Comparison of ENCODE assay signal across 10 mouse cellular contexts in the genomic region with DNA sequence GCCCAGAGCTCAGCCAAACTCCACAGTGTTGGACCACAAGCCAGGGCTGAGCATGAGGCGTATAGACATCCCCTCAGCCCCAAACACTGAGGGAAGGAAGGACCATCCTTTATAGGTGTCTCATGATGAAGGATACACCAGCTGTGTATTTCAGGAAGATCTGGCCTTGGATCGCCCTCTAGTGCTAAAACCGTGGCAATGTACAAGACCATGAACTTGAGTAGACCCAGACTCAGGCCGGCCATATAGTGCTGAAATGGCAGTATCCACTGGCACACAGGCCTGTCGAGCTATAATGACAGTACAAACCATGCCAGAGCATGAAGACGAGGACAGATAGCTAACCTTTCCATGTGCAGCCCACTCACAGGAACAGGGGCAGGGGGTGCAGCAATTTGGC. TPM values are rescaled to one million over a fixed set of nuclear protein-coding genes. Genes with fewer than 3 reads are reported as not detected.
DNase-seq lines count a peak whose midpoint lies in the region; ATAC-seq and TF ChIP-seq lines count a peak whose summit lies in the region.
"Had no signal": no experiment of that assay in that cellular context is flagged by ENCODE, and none has a peak within 500 bp of the region (broad histone marks: within the 10 kb centered on the region; RNA-seq: fewer than 3 reads in every experiment).

No protein-coding gene starts in this region.

- H3K36me3 ChIP-seq in hindbrain, embryonic 11.5 days (ENCODE audit: control insufficient read depth, insufficient read depth, low read length): no peaks in the 10 kb centered on the region
- H3K36me3 ChIP-seq in hindbrain, embryonic 12.5 days: peaks cover 8% of the 10 kb centered on the region
- H3K36me3 ChIP-seq in liver, embryonic 14.5 days (replicated peaks; ENCODE audit: control insufficient read depth, insufficient read depth, low read depth): no peaks in the 10 kb centered on the region

- ATAC-seq in hindbrain, embryonic 11.5 days (ENCODE audit: low FRiP score): peak; percentile 22; the same call in 1 of the 2 replicates
- ATAC-seq in hindbrain, embryonic 12.5 days (ENCODE audit: low FRiP score): no peak
- ATAC-seq in CD4-positive, CD25-positive, alpha-beta regulatory T cell, adult 4 months: peak; percentile 57
- ATAC-seq in liver, embryonic 14.5 days (ENCODE audit: insufficient read depth): 0 out of 2 replicates have a peak, but pooled peaks have one; percentile 22

- no peak overlapping the region for H3K4me2 ChIP-seq in hindbrain, embryonic 11.5 days (replicated peaks; ENCODE audit: low read depth, low read length)
- no peak overlapping the region for H3K4me2 ChIP-seq in hindbrain, embryonic 12.5 days (replicated peaks)
- H3K4me2 ChIP-seq in liver, embryonic 14.5 days (ENCODE audit: low read depth): no peak overlapping the region
- H3K4me2 ChIP-seq: hindbrain, embryonic 15.5 days had no signal

- TF ChIP-seq EP300 in liver, embryonic 14.5 days (IDR thresholded peaks at IDR 0.05; ENCODE audit: low read depth): no peak

- H3K9ac ChIP-seq in hindbrain, embryonic 11.5 days (ENCODE audit: low read depth, low read length): no peak overlapping the region
- no peak overlapping the region for H3K9ac ChIP-seq in hindbrain, embryonic 12.5 days
- H3K9ac ChIP-seq in liver, embryonic 14.5 days (replicated peaks): no peak overlapping the region
- H3K9ac ChIP-seq: hindbrain, embryonic 15.5 days had no signal

- H3K4me3 ChIP-seq in hindbrain, embryonic 11.5 days (ENCODE audit: low read depth, low read length): no peak overlapping the region
- no peak overlapping the region for H3K4me3 ChIP-seq in hindbrain, embryonic 12.5 days
- no peak overlapping the region for H3K4me3 ChIP-seq in bone marrow, adult 2 months (replicated peaks; ENCODE audit: control insufficient read depth, low read depth, low read length)
- no peak overlapping the region for H3K4me3 ChIP-seq in liver, embryonic 14.5 days (ENCODE audit: insufficient read depth in 1 of 2, low read depth in 2 of 2, low read length in 2 of 2)
- H3K4me3 ChIP-seq: hindbrain, embryonic 15.5 days; myocyte had no signal

- DNase-seq in hindbrain, embryonic 11.5 days (ENCODE audit: low spot score): peak; percentile 39
- no peak for DNase-seq in liver, embryonic 14.5 days (ENCODE audit: low read depth in 3 of 3, low spot score in 3 of 3)
- DNase-seq in layer of hippocampus, adult 9-10 months (ENCODE audit: low spot score): no peak
- no peak for DNase-seq in right cerebral cortex, adult 2 months (ENCODE audit: low spot score in 2 of 2)
- no peak for DNase-seq in spleen, postnatal 4 days (ENCODE audit: low spot score in 2 of 2)

- 89% methylated on average over 6 of the region's 6 CpGs for WGBS in hindbrain, embryonic 11.5 days
- 77% methylated on average over 6 of the region's 6 CpGs for WGBS in hindbrain, embryonic 12.5 days
- 52% methylated on average over 6 of the region's 6 CpGs for WGBS in bone marrow, adult 2 months
- 45% methylated on average over 6 of the region's 6 CpGs for WGBS in liver, embryonic 14.5 days (ENCODE audit: insufficient replicate concordance)

- no peaks in the 10 kb centered on the region for H3K9me3 ChIP-seq in hindbrain, embryonic 11.5 days (ENCODE audit: control insufficient read depth, low read length)
- H3K9me3 ChIP-seq in hindbrain, embryonic 12.5 days (replicated peaks): no peaks in the 10 kb centered on the region
- no peaks in the 10 kb centered on the region for H3K9me3 ChIP-seq in liver, embryonic 14.5 days (ENCODE audit: control insufficient read depth, low read length)
- H3K9me3 ChIP-seq: hindbrain, embryonic 15.5 days had no signal

- TF ChIP-seq POLR2A in bone marrow, adult 2 months (IDR thresholded peaks at IDR 0.05; ENCODE audit: borderline replicate concordance, control insufficient read depth, low read depth, low read length): no peak

- peak; percentile 27; the same call in 1 of the 2 replicates for TF ChIP-seq CTCF in bone marrow, adult 2 months (IDR thresholded peaks at IDR 0.05; ENCODE audit: control insufficient read depth, insufficient read depth, low read length)
- TF ChIP-seq CTCF in liver, embryonic 14.5 days (IDR thresholded peaks at IDR 0.05; ENCODE audit: low read depth): peak; percentile 70

- H3K4me1 ChIP-seq in hindbrain, embryonic 11.5 days (replicated peaks; ENCODE audit: control insufficient read depth, insufficient read depth, low read length): no peaks in the 10 kb centered on the region
- peaks cover 20% of the 10 kb centered on the region for H3K4me1 ChIP-seq in hindbrain, embryonic 12.5 days
- no peaks in the 10 kb centered on the region for H3K4me1 ChIP-seq in bone marrow, adult 2 months (ENCODE audit: control insufficient read depth, insufficient read depth, low read length)
- peaks cover 0 to 3% of the 10 kb centered on the region in 2 experiments; a peak in 1 of 4 replicates for H3K4me1 ChIP-seq in liver, embryonic 14.5 days (replicated peaks; ENCODE audit: control insufficient read depth in 2 of 2, insufficient read depth in 2 of 2, low read length in 1 of 2)

- no peak overlapping the region for H3K27ac ChIP-seq in hindbrain, embryonic 11.5 days (ENCODE audit: low read depth, low read length)
- no peak overlapping the region for H3K27ac ChIP-seq in hindbrain, embryonic 12.5 days
- H3K27ac ChIP-seq in bone marrow, adult 2 months (ENCODE audit: control insufficient read depth, insufficient read depth, low read depth, low read length, poor library complexity): no peak overlapping the region
- H3K27ac ChIP-seq in liver, embryonic 14.5 days: no peak overlapping the region
- H3K27ac ChIP-seq: hindbrain, embryonic 15.5 days had no signal

- no peaks in the 10 kb centered on the region for H3K27me3 ChIP-seq in hindbrain, embryonic 11.5 days (ENCODE audit: control insufficient read depth, insufficient read depth, low read length)
- no peaks in the 10 kb centered on the region for H3K27me3 ChIP-seq in hindbrain, embryonic 12.5 days
- no peaks in the 10 kb centered on the region for H3K27me3 ChIP-seq in liver, embryonic 14.5 days (ENCODE audit: control insufficient read depth, insufficient read depth, low read length)
- H3K27me3 ChIP-seq: hindbrain, embryonic 15.5 days had no signal

RNA-seq across cellular contexts. Expression of gene Gpr19, which starts 21.6 kb away (rescaled TPM):
- 27.7 and 29.4 TPM in 2 replicates for polyA plus RNA-seq in hindbrain, embryonic 11.5 days (2014; fragmentation: Nextera tagmentation; extraction: Ambion mirVana)
- 31.3 and 31.8 TPM in 2 replicates for polyA plus RNA-seq in hindbrain, embryonic 12.5 days (2016; fragmentation: Nextera tagmentation; extraction: Ambion mirVana)
- 10 to 100 TPM in 1 of 2 experiments, 1 to 10 TPM in 1; 7.7 to 12.1 TPM for polyA plus RNA-seq in CD4-positive, CD25-positive, alpha-beta regulatory T cell, adult 4 months (2017; shearing (Covaris generic))
- 6.9 and 16.6 TPM in 2 replicates for polyA plus RNA-seq in bone marrow, adult 2 months (2011; ENCODE audit: insufficient read depth, insufficient read length, low replicate concordance, missing spikeins)
- polyA plus RNA-seq in liver, embryonic 14.5 days (2012; rRNA removed): 4.4 and 4.7 TPM in 2 replicates
- 4.4 and 4.9 TPM in 2 replicates for polyA plus RNA-seq in liver, embryonic 14.5 days (2014; fragmentation: Nextera tagmentation; extraction: Ambion mirVana)

RNA-seq across cellular contexts. Expression of gene Cdkn1b, which starts 43.4 kb away (rescaled TPM):
- 23.9 and 24.1 TPM in 2 replicates for polyA plus RNA-seq in hindbrain, embryonic 11.5 days (2014; fragmentation: Nextera tagmentation; extraction: Ambion mirVana)
- polyA plus RNA-seq in hindbrain, embryonic 12.5 days (2016; fragmentation: Nextera tagmentation; extraction: Ambion mirVana): 24.9 and 25.7 TPM in 2 replicates
- polyA plus RNA-seq in CD4-positive, CD25-positive, alpha-beta regulatory T cell, adult 4 months (2017; shearing (Covaris generic)): 100 to 1,000 TPM in 1 of 2 experiments, 10 to 100 TPM in 1; 69.7 to 113 TPM
- polyA plus RNA-seq in bone marrow, adult 2 months (2011; ENCODE audit: insufficient read depth, insufficient read length, low replicate concordance, missing spikeins): 40.0 and 47.4 TPM in 2 replicates
- 8.4 and 12.2 TPM in 2 replicates for polyA plus RNA-seq in liver, embryonic 14.5 days (2012; rRNA removed)
- polyA plus RNA-seq in liver, embryonic 14.5 days (2014; fragmentation: Nextera tagmentation; extraction: Ambion mirVana): 11.7 and 12.6 TPM in 2 replicates

RNA-seq across cellular contexts. Expression of gene Crebl2, which starts 46.8 kb away (rescaled TPM):
- polyA plus RNA-seq in hindbrain, embryonic 11.5 days (2014; fragmentation: Nextera tagmentation; extraction: Ambion mirVana): 1.3 and 1.4 TPM in 2 replicates
- polyA plus RNA-seq in hindbrain, embryonic 12.5 days (2016; fragmentation: Nextera tagmentation; extraction: Ambion mirVana): 2.8 and 3.0 TPM in 2 replicates
- polyA plus RNA-seq in CD4-positive, CD25-positive, alpha-beta regulatory T cell, adult 4 months (2017; shearing (Covaris generic)): 10 to 100 TPM; 28.9 to 33.5 TPM
- 4.2 and 8.3 TPM in 2 replicates for polyA plus RNA-seq in bone marrow, adult 2 months (2011; ENCODE audit: insufficient read depth, insufficient read length, low replicate concordance, missing spikeins)
- 2.3 and 2.9 TPM in 2 replicates for polyA plus RNA-seq in liver, embryonic 14.5 days (2012; rRNA removed)
- polyA plus RNA-seq in liver, embryonic 14.5 days (2014; fragmentation: Nextera tagmentation; extraction: Ambion mirVana): 1.1 and 1.6 TPM in 2 replicates
